Mouse (Mus musculus) adrenal gland, postnatal 14 days (tissue): Measurements from ENCODE around the gene Rnf216. TPM values are rescaled to one million over a fixed set of nuclear protein-coding genes. Genes with fewer than 3 reads are reported as not detected.

Experiments
- DNase-seq: peaks from one replicate; pipeline ENCODE4 v3.0.0; 2021; ENCODE audit warnings: mixed read lengths
- total RNA-seq: library from RNA; stranded (reverse); gene quantifications from 2 replicates; pipeline ENCODE4 v1.2.3, GENCODE M21; 2021

The Rnf216 gene
- total RNA-seq, 1 experiment from 2014 or later: 39.5 TPM

DNA sequence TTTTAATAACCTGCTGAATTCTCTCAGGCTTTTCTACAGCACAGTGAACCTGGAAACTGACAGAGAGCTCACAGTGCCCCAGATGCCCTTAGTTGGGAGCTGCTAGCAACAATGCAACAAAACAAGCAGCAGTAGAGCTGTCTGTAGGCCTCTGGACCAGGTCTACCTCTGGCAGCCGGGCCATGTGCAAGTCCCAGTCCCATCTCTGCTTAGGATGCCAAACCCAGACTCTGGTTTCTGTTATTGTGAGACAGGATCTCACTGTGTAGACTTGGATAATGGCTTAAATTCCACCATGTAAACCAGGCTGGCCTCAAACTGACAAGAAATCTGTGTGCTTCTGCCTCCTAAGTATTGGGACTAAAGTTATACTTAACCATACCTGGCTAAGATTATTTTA is 11.2 kb downstream of the Rnf216 start:
- DNase-seq: no peak

- DNase-seq: no peak
Observed at GRCm38 (mm10) chr5:143095256-143095655, 17.5 kb downstream of the Rnf216 start.

DNA sequence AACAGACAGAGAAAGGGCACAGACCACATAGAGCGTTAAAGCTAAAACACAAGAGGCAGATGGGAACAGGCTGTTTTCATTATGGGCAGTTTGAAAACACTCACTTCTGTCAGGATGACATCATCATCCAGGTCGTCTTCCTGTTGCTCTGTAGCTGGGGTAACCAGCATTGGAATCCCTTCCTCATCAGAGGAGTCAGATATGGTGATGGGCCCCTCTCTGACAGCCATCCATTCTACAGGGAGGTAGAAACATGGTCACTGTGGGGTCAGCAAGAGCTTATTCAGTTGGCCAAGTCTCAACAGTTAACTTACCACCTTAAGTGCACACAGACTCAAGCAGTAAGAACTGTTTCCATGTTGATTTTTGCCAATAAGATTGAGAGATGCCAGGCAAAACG is 19.9 kb downstream of the Rnf216 start:
- no peak for DNase-seq

DNA sequence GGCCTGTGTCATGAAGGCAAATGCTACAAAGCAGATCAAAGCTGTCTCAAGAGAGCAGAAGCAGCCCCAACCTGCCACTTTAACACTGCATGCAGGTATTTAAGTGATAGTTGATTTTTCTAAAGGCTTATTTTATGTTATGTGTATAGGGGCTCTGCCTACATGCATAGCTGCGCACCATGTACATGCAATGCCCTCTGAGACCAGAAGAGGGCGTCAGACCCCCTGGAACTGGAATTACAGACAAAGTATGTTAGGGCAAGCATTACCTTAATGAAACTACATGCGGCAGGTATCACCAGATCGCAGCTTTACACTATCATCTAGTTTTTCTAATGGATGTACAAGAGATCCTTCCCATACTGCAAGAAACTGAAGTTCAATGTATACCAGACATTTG is 27.9 kb downstream of the Rnf216 start:
- DNase-seq: peak; percentile 64

- DNase-seq: no peak
Observed at GRCm38 (mm10) chr5:143079806-143080205, 33.0 kb downstream of the Rnf216 start.

GRCm38 (mm10) chr5:143076603-143077143 is 36.1 kb downstream of the Rnf216 start:
- no peak for DNase-seq

DNA sequence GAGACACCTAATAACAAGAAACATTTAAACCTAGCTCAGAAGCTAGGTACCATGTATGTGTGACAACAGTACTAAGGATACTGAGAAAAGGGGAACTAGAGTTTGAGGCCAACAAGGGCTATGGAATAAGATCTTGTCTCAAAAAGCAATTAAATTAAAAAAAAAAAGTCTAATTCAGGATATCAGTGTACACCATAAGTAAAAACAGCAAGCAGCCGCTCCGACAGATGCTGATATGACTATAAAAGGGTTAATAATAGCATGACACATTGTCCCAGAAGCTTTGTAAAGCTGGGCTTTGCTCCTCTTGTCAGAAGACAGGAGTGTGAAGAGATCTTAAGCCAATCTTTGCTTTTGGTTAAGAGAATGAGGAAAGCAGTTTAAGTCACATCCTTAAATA is 36.8 kb downstream of the Rnf216 start:
- no peak for DNase-seq

GRCm38 (mm10) chr5:143069048-143069447 is 43.7 kb downstream of the Rnf216 start:
- no peak for DNase-seq

GRCm38 (mm10) chr5:143068382-143068781 is 44.4 kb downstream of the Rnf216 start:
- no peak for DNase-seq

- DNase-seq: peak; percentile 81
Observed at GRCm38 (mm10) chr5:143066551-143066958, 46.2 kb downstream of the Rnf216 start.

GRCm38 (mm10) chr5:143066096-143066495 is 46.7 kb downstream of the Rnf216 start:
- DNase-seq: no peak

GRCm38 (mm10) chr5:143065230-143065629 is 47.6 kb downstream of the Rnf216 start:
- no peak for DNase-seq

DNA sequence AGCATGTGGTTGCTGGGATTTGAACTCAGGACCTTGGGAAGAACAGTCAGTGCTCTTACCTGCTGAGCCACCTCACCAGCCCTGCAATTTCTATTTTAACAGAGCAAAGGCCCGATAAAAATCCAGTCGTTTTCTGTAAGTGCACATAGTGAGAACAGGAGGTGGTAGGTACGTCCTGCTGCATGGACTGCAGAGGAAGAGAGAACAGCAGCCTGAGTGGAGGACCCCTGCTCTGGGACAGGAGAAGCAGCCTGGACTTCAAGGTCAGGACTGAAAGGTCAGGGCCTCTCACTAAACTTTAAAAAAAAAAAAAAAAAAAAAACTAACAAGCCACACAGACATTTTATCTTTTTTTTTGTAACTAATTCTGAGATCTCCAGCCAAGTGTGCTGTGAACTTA is 50.5 kb downstream of the Rnf216 start:
- peak; percentile 29 for DNase-seq

DNA sequence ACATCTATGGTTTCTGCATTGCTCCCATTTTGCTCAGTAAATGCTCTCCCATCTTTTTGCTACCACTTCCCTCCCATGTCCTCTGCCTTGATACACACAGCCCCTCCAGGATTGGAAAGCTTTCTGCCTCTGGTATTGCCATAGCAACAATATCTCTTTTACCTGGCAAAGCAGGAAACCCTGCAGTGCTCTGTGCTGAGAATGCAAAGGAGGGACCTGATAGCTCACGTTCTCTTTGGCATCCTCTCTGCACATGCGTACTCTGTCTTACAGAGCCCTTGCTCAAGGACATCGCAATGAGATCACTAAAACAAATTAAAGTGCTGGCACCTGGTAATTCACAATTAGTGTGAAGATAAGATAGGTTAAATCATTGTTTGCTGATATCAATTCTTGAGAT is 51.3 kb downstream of the Rnf216 start:
- peak; percentile 63 for DNase-seq

GRCm38 (mm10) chr5:143060774-143061385 is 51.9 kb downstream of the Rnf216 start:
- DNase-seq: peak; percentile 24

- DNase-seq: no peak
Observed at GRCm38 (mm10) chr5:143059958-143060357, 52.8 kb downstream of the Rnf216 start.

DNA sequence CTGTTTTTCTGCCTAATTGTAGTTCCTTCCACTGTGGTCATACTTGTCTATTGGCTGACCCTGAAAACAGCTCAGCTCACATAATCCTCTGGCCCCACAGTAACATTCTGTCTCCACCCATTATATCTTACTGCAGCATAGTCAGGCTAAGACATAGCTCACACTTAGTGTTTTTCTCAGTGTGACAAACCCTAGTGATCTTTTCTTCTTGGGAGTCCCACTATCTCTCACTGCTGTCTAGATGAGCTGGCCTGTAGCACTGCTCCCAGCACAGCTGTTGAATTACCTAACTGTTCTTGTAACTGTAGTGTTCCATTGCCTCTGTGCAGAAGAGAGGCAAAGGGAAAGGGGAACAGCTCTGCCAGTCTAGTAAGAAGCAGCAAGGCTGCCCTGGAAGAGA is 53.6 kb downstream of the Rnf216 start:
- no peak for DNase-seq

- DNase-seq: no peak
Observed at GRCm38 (mm10) chr5:143058675-143059074, 54.1 kb downstream of the Rnf216 start.

DNA sequence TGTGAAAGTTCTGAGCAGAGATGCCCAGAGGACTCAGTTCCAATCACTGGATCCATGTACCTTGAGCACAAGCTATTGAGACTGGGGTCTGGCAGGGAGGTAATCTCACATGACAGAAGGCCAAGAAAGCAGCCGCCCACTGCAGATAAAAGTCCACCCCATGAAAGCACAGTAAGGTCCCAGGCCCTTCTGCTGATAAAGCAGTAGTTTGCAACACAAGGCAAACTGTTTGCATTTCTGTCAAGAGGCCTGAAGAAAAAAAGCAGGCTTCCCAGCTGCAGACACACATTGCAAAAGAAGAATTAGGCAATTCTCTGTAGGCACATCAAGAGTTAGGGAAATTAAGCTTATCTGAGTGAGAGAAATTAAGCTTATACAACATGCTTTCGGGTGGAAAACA is 54.6 kb downstream of the Rnf216 start:
- DNase-seq: no peak

DNA sequence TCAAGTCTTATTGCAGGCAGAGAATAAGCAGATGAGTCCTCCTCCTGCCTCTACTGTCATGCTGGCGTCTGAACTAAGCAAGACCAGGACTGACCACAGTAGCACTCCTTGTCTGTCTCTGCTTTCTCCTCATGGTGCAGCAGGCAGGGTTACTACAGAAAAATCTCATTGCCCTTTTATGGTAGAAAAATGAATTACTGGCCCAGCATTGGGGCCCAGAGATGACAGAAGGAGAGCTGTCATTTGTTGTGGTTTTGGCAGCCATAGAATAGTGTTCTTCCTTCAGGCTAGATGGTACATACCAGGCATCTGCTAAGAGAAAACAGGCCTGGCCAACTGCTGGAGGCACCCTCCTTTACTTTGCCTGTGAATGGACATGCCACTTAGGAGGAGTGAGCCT is 55.0 kb downstream of the Rnf216 start:
- no peak for DNase-seq

GRCm38 (mm10) chr5:143056191-143056880 is 56.5 kb downstream of the Rnf216 start:
- peak; percentile 55 for DNase-seq

DNA sequence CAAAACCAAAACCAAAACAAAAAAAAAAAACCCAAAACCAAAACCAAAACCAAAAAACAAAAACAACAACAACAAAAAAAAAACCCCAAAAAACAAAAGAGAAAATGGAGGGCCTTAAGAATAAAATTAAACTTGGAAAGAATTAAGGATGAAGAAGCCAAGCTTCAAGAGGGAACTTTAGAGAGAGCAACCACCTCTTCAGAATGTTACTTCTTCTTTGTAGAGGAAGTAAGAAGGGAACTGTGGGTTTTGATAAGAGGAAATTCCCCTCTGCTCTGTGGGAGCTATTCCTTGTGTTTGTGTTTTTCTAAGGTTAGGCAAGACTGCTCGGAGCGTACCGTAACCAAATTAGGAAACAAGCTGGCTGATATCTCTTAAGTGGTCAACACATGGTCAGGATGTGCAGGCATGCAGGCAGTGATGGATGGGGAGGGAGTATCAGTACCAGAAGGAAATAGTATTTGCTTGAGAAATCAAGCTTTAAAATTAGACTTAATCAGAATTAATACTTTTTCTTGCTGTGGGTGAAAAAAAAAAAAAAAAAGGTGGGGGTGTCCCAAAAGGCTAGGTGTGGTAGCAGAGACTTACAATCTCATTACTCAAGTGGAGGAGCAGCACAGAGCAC is 57.2 kb downstream of the Rnf216 start:
- no peak for DNase-seq

- no peak for DNase-seq
Observed at GRCm38 (mm10) chr5:143054703-143055102, 58.1 kb downstream of the Rnf216 start.
